Mouse (Mus musculus): ENCODE data around the gene Prr5.

Prr5 gene

GRCm38 (mm10) chr15:84668938-84669747, at the start of gene Prr5:
TSS of gene Prr5 (plus strand) at chr15:84669620.
- CTCF ChIA-PET, result no interaction called here

- CTCF ChIA-PET, result interaction anchor here (0.5 kb wide), 1 partner anchor 53 kb away, joined by 5 read pairs; no protein-coding TSS in a partner anchor
Observed at GRCm38 (mm10) chr15:84620028-84620427, 49.4 kb upstream of the Prr5 start.

- CTCF ChIA-PET, result interaction anchor here (0.6 kb wide), 1 partner anchor 85 kb away, joined by 14 read pairs; no protein-coding TSS in a partner anchor
Observed at GRCm38 (mm10) chr15:84621722-84622428, 47.5 kb upstream of the Prr5 start.

DNA sequence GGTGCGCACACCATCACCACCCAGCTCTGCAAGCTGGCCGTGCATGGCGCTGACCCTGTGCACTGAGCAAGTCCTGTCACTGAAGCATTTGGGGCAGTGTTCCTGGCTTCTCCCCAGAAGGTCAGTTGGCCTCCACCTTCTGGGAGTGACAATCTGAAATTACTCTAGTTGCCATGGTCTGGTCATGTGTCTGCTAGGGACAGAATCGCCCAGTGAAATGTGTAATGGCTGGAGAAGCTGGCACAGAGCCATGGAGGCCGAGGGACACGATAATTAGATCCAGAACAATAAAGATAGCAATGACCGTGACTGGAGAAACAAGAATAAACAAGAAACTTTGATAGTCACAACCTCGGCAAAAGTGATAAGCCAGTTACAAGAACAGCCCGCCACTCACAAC, 44.5 kb upstream of the Prr5 start:
- CTCF ChIA-PET, result no interaction called here

- CTCF ChIA-PET, result interaction anchor here (0.8 kb wide), 1 partner anchor 413 kb away, joined by 4 read pairs; no protein-coding TSS in a partner anchor
Observed at GRCm38 (mm10) chr15:84625712-84626414, 43.6 kb upstream of the Prr5 start.

- CTCF ChIA-PET, result interaction anchor here (0.7 kb wide), 1 partner anchor 191 kb away, joined by 4 read pairs; no protein-coding TSS in a partner anchor
Observed at GRCm38 (mm10) chr15:84627308-84627707, 42.1 kb upstream of the Prr5 start.

DNA sequence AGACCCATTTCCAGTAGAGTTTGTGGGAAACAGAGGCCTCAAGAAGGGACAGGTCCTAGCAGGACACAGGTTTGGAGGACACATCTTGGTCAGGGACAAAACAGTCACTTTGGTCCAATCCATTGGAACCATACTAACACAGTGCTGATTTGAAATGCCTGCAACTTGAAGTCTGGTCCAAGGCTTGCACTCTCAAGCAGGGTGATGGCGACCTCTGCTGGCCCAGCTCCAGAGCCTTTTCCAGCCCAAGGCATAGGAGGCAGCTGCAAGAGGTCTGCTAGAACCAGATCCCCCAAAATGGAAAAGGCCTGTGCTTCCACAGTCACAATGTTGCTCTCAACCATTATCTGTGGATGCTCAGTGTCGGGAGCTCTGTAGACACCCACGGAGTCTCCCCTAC, 39.7 kb upstream of the Prr5 start:
- CTCF ChIA-PET, result no interaction called here

DNA sequence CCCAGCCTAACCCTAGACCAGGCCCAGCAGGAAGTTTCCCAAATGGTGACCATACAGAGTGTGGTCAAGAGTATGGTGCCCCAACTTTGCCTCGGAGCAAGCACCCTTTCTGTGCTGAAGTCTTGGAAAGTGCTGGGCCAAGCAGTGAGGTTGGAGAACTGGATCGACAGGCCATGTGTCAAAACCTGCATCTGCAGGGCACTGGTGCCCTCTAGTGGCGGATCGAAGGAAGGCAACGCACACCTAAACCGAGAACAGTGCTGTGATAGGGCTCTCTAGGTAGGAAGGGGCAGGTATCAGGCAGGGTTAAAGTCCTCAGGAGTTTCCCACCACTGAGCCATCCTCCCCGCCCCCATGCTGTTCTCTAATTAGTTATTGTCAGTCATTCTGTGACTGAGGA, 37.9 kb upstream of the Prr5 start:
- CTCF ChIA-PET, result interaction anchor here (0.6 kb wide), 1 partner anchor 41 kb away, joined by 3 read pairs; no protein-coding TSS in a partner anchor

GRCm38 (mm10) chr15:84634361-84634760, 35.1 kb upstream of the Prr5 start:
- CTCF ChIA-PET, result no interaction called here

DNA sequence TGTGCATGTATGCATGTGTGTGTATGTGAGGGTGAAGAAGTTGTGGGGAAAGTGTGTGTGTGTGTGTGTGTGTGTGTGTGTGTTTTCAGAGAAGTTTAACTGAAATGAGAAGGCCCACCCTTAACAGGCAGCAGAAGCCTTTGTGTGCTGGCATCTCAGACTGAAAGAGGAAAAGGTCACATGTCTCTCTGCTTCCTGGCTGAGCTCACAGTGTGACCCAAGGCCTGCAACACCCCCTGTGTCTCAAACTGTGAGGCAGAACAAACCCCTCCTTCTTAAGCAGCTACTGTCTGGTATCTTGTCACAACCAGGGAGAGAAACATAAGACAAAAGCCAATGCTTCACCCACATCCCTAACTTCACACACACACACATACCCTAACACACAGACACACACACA, 31.0 kb upstream of the Prr5 start:
- CTCF ChIA-PET, result interaction anchor here (0.6 to 0.7 kb wide), 2 partner anchors 155 to 571 kb away, joined by 3 to 12 read pairs; no protein-coding TSS in a partner anchor

- CTCF ChIA-PET, result interaction anchor here (0.6 to 0.7 kb wide), 2 partner anchors 155 to 571 kb away, joined by 3 to 12 read pairs; no protein-coding TSS in a partner anchor
Observed at GRCm38 (mm10) chr15:84639072-84639450, 30.4 kb upstream of the Prr5 start.

DNA sequence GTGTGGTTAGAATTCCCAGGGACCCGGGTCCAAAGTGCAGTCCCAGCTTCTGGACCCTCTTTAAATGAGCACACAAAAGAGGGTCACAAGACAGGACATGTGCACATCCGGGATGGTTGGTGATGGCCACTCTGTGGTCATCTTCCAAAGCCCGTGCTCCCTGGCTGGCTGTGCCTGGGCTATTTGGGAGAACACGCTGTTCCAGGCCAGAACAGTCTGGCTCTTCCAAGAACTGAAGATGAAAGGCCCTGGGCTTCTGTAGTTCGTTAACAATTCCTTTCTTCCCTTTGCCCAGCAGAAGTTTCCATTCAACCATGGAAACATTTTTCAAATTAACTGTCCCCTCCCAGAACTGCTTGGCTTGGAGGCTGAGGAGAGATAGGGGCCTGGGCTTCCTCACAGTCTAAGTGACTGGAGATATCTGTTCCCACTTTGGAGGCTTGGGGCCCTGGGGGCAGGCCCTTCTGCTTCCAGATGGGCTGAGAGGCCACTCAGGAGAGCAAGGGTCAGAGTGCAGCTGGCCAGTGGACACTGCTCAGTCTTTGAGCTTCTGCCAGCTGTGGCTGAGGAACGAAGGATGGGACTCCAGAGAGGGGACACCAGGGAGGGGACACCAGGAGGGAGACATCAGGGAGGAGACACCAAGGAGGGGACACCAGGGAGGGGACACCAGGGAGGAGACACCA, 29.8 kb upstream of the Prr5 start:
- CTCF ChIA-PET, result no interaction called here

DNA sequence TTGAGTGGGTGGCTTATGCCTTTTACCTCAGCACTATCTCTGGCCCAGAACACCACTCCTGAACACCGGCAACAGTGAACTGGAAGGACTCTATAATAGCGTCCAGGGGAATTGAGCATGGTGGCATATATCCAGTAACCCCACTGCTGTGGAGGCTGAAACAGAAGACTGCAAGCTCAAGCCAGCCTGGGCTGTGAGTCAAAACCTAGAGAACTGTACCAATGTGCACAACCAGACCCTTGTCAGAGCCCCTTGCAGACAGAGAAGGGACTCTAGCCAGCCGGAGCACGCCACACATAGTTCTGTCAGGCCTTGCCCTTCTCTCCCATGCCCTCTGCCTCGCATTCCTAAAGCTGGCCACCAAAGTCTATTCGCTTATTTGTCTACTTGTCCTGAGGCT, 28.7 kb upstream of the Prr5 start:
- CTCF ChIA-PET, result no interaction called here

- CTCF ChIA-PET, result interaction anchor here (0.7 kb wide), 1 partner anchor 316 kb away, joined by 13 read pairs; no protein-coding TSS in a partner anchor
Observed at GRCm38 (mm10) chr15:84641127-84641526, 28.3 kb upstream of the Prr5 start.

DNA sequence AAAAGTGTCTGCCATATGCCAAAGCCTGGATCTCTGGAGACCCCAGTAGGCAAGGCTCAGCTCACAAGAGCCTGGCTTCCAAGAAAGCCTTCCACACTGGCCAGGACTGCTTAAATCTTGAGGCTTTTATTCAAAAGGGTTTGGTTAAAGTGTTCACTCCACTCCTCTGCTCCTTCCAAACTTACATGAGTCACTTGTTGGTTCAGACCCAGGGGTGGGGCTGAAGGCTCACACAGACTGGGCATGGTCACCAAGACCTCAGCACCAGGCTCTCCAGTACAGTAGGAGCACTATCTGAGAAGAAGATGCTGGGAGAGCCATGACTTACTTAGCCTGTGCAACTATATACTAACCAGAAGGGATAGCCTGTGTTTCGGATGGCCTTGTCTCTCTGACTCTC, 27.5 kb upstream of the Prr5 start:
- CTCF ChIA-PET, result interaction anchor here (0.7 kb wide), 1 partner anchor 317 kb away, joined by 13 read pairs; no protein-coding TSS in a partner anchor

DNA sequence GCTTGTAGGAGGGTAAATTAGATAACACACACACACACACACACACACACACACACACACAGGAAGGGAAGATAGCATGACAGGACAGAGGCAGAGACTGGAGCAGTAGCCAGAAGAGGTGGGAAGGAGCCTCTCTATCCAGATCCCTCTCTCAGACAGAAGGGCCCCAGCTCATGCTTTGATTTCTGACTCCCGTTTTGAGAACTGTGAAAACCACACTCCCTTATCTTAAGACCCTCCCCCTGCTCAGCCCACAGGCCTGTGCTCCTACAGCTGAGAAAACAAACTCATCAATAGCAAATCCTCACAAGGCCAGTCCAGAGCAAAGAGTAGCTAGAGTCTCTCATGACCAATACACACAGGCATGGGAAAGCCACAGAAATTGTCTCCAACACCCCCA, 26.2 kb upstream of the Prr5 start:
- CTCF ChIA-PET, result no interaction called here

- CTCF ChIA-PET, result no interaction called here
Observed at GRCm38 (mm10) chr15:84651481-84651880, 17.9 kb upstream of the Prr5 start.

- CTCF ChIA-PET, result no interaction called here
Observed at GRCm38 (mm10) chr15:84653151-84653550, 16.3 kb upstream of the Prr5 start.

DNA sequence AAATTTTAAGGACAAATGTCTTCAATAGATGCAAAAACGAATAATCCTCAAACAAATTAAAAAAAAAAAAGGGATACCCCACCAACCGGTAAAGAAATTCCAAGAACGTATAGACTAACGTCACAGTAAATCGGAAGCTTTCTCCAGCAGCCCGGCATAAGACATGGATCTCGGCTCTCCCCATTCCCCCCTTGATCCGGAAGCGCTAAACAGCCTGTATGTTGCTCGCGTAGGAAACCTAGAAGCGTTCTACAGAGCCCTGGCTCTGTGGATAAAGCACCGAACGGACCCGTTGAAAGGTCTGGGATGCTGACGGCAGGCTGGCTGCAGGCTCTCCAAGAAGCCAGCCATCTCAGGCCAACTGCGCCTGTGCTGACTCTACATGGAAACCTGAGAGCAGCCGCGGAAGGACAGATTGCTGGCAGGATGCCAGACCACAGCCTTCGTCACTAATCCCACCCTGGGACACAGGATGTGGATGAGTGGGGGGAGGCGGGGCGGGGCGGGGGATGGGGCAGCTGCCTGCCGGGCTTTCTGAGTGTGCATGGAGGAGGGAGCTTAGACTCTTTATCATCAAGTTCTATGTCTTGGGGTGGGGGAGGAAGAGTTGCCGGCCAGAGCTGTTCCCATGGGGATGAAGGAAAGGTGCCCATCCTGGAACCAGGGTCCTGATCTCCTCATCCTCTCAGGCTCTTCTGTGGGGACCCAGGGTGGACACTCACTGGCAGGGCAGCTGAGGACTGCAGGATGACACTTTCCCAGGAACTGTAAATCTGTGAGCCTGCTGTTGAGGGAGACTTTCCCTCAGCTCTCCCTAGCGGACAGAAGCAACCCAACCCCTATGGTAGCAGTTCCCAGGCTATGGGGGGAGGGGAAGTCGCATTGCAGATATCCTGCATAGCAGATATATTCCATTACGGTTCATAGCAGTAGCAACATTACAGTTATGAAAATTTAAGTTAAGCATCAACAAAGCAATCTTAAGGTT, 15.1 kb upstream of the Prr5 start:
- CTCF ChIA-PET, result interaction anchor here (0.5 to 1.3 kb wide), 3 partner anchors 7 to 415 kb away, joined by 3 to 15 read pairs (median 4); no protein-coding TSS in a partner anchor

- CTCF ChIA-PET, result interaction anchor here (0.5 to 1.3 kb wide), 2 partner anchors 8 to 17 kb away, joined by 4 to 15 read pairs; no protein-coding TSS in a partner anchor
Observed at GRCm38 (mm10) chr15:84654975-84655374, 14.4 kb upstream of the Prr5 start.
